Comparison of ENCODE assay signal across 11 mouse cellular contexts in genomic region chr1:185501801-185502340, GRCm38 (mm10). TPM values are rescaled to one million over a fixed set of nuclear protein-coding genes. Genes with fewer than 3 reads are reported as not detected.
DNase-seq lines count a peak whose midpoint lies in the region; ATAC-seq lines count a peak whose summit lies in the region.
"Had no signal": no experiment of that assay in that cellular context is flagged by ENCODE, and none has a peak within 500 bp of the region (broad histone marks: within the 10 kb centered on the region; RNA-seq: fewer than 3 reads in every experiment).

No protein-coding gene starts in this region.

- H3K36me3 ChIP-seq in kidney, embryonic 14.5 days (ENCODE audit: control insufficient read depth, insufficient read depth, low read length): no peaks in the 10 kb centered on the region
- no peaks in the 10 kb centered on the region for H3K36me3 ChIP-seq in liver, embryonic 15.5 days (replicated peaks)
- H3K36me3 ChIP-seq: stomach, embryonic 15.5 days had no signal

- ATAC-seq in kidney, embryonic 14.5 days (ENCODE audit: low FRiP score, low TSS enrichment): no peak
- no peak for ATAC-seq in liver, embryonic 15.5 days (ENCODE audit: insufficient read depth)

- DNase-seq in kidney, adult 9 months: peak; percentile 10
- DNase-seq in ES-CJ7 (ENCODE audit: low read depth, low spot score): peak; percentile 66
- DNase-seq in R1 (ENCODE audit: low read depth, low spot score): peak; percentile 58
- peak; percentile 52 for DNase-seq in forelimb bud, embryonic 11.5 days (ENCODE audit: low read depth, low spot score)
- DNase-seq in Muller cell, postnatal 12 days (ENCODE audit: inconsistent ontology term): no peak
- DNase-seq in yolk sac, embryonic 10.5 days (ENCODE audit: low spot score): no peak

- H3K27ac ChIP-seq in kidney, embryonic 14.5 days (ENCODE audit: low read depth, low read length): no peak overlapping the region
- peak overlapping the region; percentile 42 for H3K27ac ChIP-seq in liver, embryonic 15.5 days (replicated peaks)
- H3K27ac ChIP-seq: stomach, embryonic 15.5 days had no signal

- no peaks in the 10 kb centered on the region for H3K4me1 ChIP-seq in kidney, embryonic 14.5 days (ENCODE audit: control insufficient read depth, insufficient read depth, low read length)
- H3K4me1 ChIP-seq in liver, embryonic 15.5 days (replicated peaks): peaks cover 29% of the 10 kb centered on the region
- H3K4me1 ChIP-seq: stomach, embryonic 15.5 days had no signal

- H3K27me3 ChIP-seq in kidney, embryonic 14.5 days (ENCODE audit: control insufficient read depth, insufficient read depth, low read length): no peaks in the 10 kb centered on the region
- H3K27me3 ChIP-seq in liver, embryonic 15.5 days: no peaks in the 10 kb centered on the region; the same call in 1 of the 2 replicates
- H3K27me3 ChIP-seq: stomach, embryonic 15.5 days had no signal

- H3K4me3 ChIP-seq in kidney, embryonic 14.5 days (ENCODE audit: low read length): no peak overlapping the region
- no peak overlapping the region for H3K4me3 ChIP-seq in liver, embryonic 15.5 days (replicated peaks)
- H3K4me3 ChIP-seq: erythroblast, embryonic 14.5 days; stomach, embryonic 15.5 days had no signal

- H3K4me2 ChIP-seq in kidney, embryonic 14.5 days (replicated peaks; ENCODE audit: low read depth, low read length): no peak overlapping the region
- peak overlapping the region; percentile 27; the same call in 1 of the 2 replicates for H3K4me2 ChIP-seq in liver, embryonic 15.5 days
- H3K4me2 ChIP-seq: stomach, embryonic 15.5 days had no signal

- WGBS in kidney, embryonic 14.5 days: 38% methylated on average over 10 of the region's 10 CpGs
- WGBS in liver, embryonic 15.5 days (ENCODE audit: insufficient replicate concordance): 34% methylated on average over 10 of the region's 10 CpGs

- no peaks in the 10 kb centered on the region for H3K9me3 ChIP-seq in kidney, embryonic 14.5 days (ENCODE audit: control insufficient read depth, low read length)
- no peaks in the 10 kb centered on the region for H3K9me3 ChIP-seq in liver, embryonic 15.5 days (replicated peaks)
- H3K9me3 ChIP-seq: stomach, embryonic 15.5 days had no signal

- H3K9ac ChIP-seq in kidney, embryonic 14.5 days (ENCODE audit: low read depth, low read length): no peak overlapping the region
- no peak overlapping the region for H3K9ac ChIP-seq in liver, embryonic 15.5 days
- H3K9ac ChIP-seq: stomach, embryonic 15.5 days had no signal

RNA-seq across cellular contexts. Expression of gene Slc30a10, which starts 47.2 kb away (rescaled TPM):
- polyA plus RNA-seq in kidney, embryonic 14.5 days (2014; fragmentation: Nextera tagmentation; extraction: Ambion mirVana): 0.16 and 0.22 TPM in 2 replicates
- polyA plus RNA-seq in liver, embryonic 15.5 days (2015; fragmentation: Nextera tagmentation; extraction: Ambion mirVana): 13.0 and 14.2 TPM in 2 replicates
- polyA plus RNA-seq: lung, embryonic 16.5 days had no signal

Comparison
In these comparisons a context has a peak if more than half of its experiments do, and no peak if none do; other contexts are left out.
1. DNase-seq: peak in kidney, adult 9 months (single experiment), ES-CJ7 (single experiment), R1 (single experiment) and forelimb bud, embryonic 11.5 days (single experiment); none in Muller cell, postnatal 12 days (single experiment) and yolk sac, embryonic 10.5 days (single experiment).
2. RNA of gene Slc30a10, which starts 47.2 kb away (polyA plus RNA-seq): 13.0 to 14.2 TPM in liver, embryonic 15.5 days; 0.16 to 0.22 TPM in kidney, embryonic 14.5 days; every median in the first group is over 10 times any median in the second.